Mouse (Mus musculus) bone marrow macrophage, adult 2 months (primary cell): ENCODE measurements around the gene Itpr3. TPM values are rescaled to one million over a fixed set of nuclear protein-coding genes. Genes with fewer than 3 reads are reported as not detected.

Source experiments
- H3K27ac ChIP-seq: 2 replicates; pipeline ENCODE4 v1.5.1; 2012; ENCODE audit warnings: low read depth, low read length; ENCODE audit not compliant: insufficient read depth
- H3K4me1 ChIP-seq: 2 replicates; pipeline ENCODE4 v1.6.1; 2012; ENCODE audit warnings: low read length; ENCODE audit not compliant: control insufficient read depth, insufficient read depth
- H3K4me3 ChIP-seq: 2 replicates; pipeline ENCODE4 v1.5.1; 2012; ENCODE audit warnings: mild to moderate bottlenecking, low read length, moderate library complexity; ENCODE audit not compliant: insufficient read depth
- CTCF ChIP-seq: IDR thresholded peaks from 2 replicates; pipeline ENCODE4 v1.5.1; 2012; ENCODE audit warnings: low read depth, mild to moderate bottlenecking, low read length, moderate library complexity
- POLR2A ChIP-seq: IDR thresholded peaks from 2 replicates; pipeline ENCODE4 v1.6.1; 2012; ENCODE audit warnings: mild to moderate bottlenecking, low read depth, low read length, borderline replicate concordance
- polyA plus RNA-seq: library from polyadenylated mRNA; stranded (reverse); fragments of >200 nt; gene quantifications from 2 replicates; pipeline ENCODE4 v1.2.4, GENCODE M21; 2012; ENCODE audit not compliant: missing spikeins, insufficient read depth, insufficient read length

The Itpr3 gene
- polyA plus RNA-seq, 1 experiment = 3.5 TPM

GRCm38 (mm10) chr17:27165054-27165773 lies 108.1 kb downstream of the Itpr3 start:
- TF ChIP-seq CTCF (peak; percentile 40; the same call in 1 of the 2 replicates), POLR2A (no peak)
- Histone ChIP-seq H3K4me3 (no peak overlapping the region), H3K4me1 (peaks cover 14% of the 10 kb centered on the region), H3K27ac (no peak overlapping the region)

GRCm38 (mm10) chr17:27166901-27167300 lies 109.8 kb downstream of the Itpr3 start:
- Histone ChIP-seq H3K27ac (no peak overlapping the region), H3K4me1 (peaks cover 27% of the 10 kb centered on the region), H3K4me3 (no peak overlapping the region)
- no peak for TF ChIP-seq POLR2A
- TF ChIP-seq CTCF = no peak

DNA sequence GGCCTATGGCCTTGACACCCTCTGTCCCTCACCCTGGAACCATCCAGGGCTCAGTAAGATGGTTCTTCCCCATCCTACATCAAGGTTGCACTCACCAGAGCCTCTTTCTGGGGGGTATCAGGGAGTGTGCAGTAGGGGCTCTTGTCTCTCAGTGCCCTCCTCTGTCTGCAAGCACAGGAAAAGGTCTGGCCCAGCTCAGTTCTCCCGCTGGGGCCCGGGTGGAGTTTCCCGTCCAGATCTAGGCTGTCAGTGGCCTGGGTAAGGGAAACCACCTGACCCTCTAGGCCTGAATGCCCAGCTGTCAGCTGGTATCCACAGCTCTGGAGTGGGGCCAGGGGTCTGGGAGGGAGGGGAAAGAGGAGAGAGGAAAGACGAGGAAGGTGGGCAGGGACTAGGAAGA lies 110.4 kb downstream of the Itpr3 start, which contains the start of gene Ip6k3:
Gene Ip6k3 (minus strand): TSS at position 251 of the 400 bp plus-strand sequence.
- peaks cover 29% of the 10 kb centered on the region for H3K4me1 ChIP-seq
- H3K4me3 ChIP-seq = no peak within 1 kb of the TSS
- TF ChIP-seq CTCF (no peak), POLR2A (no peak)
- H3K27ac ChIP-seq = no peak within 1 kb of the TSS

DNA sequence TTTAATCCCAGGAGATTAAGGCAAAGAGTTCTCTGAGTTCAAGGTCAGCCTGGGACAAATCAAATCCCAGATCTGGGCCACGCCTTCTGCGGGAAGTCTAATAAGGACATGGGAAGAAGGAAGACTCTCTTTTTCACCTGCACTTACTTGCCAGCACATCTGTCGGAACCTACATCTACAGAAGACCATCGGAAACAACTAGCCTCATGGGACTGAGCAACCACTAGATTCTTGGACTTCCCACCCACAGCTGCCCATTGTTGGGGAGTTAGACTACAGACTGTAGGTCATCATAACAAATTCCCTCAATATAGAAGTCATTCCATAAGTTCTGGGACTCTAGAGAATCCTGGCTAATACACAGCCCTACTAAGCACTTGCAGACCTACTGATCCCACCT lies 111.5 kb downstream of the Itpr3 start:
- peaks cover 40% of the 10 kb centered on the region for H3K4me1 ChIP-seq
- TF ChIP-seq POLR2A (no peak), CTCF (no peak)
- no peak overlapping the region for H3K4me3 ChIP-seq
- no peak overlapping the region for H3K27ac ChIP-seq

DNA sequence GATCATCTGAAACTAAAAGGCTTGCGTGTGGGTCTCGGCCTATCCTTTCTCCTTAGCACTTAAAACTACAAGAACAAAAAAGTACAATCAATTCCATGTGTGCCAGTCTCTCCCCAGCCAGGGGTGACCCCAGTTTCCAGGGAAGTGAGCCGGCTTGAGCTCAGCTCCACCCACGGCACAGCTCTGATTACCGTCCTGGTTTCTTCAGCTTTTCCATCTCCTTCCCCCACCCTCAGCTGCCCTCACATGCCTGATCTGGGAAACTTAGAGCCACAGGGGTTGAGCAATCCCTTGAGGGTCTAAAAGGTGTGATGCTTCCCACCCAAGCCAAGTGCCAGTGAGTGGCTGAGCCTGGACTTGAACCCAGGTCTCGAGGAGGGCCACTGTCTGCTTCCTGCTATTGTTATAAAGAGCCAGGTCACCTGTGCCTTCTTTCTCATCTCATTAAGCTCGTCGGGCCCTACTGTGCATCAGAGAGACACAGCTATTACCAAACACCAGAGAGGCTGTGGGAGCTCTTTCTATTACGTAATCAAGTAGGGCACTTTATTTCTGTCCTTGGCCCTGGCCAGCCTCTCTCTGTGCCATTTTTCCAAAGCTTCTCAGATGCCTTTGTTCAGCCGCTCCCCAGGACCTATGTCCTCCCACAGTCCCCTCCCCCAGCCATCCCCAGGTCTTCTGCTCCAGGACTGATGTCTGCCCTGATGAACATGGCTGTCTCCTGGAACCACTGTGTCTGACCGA lies 113.0 kb downstream of the Itpr3 start:
- no peak for TF ChIP-seq CTCF
- H3K4me3 ChIP-seq = no peak overlapping the region
- H3K27ac ChIP-seq = peak overlapping the region; percentile 21; the same call in 1 of the 2 replicates
- H3K4me1 ChIP-seq = peaks cover 53% of the 10 kb centered on the region

- TF ChIP-seq POLR2A = no peak
- no peak for TF ChIP-seq CTCF
- no peak overlapping the region for H3K4me3 ChIP-seq
- peaks cover 51% of the 10 kb centered on the region for H3K4me1 ChIP-seq
- 0 out of 2 replicates have a peak overlapping the region, but pooled peaks have one; percentile 21 for H3K27ac ChIP-seq
Observed at GRCm38 (mm10) chr17:27171121-27171520, 114.0 kb downstream of the Itpr3 start.

Other genes with a start within 250 kb of the Itpr3 start
- gene Nkx2-5, start 212.3 kb upstream of the Itpr3 start, polyA plus RNA-seq = not detected in 2 replicates
- 8.3 and 11.0 TPM in 2 replicates for gene Kifc5b, start 140.2 kb upstream of the Itpr3 start, polyA plus RNA-seq
- gene Phf1, start 124.3 kb upstream of the Itpr3 start, polyA plus RNA-seq = 32.1 and 34.3 TPM in 2 replicates
- 120 and 134 TPM in 2 replicates for gene Cuta, start 117.7 kb upstream of the Itpr3 start, polyA plus RNA-seq
- 2.4 and 3.5 TPM in 2 replicates for gene Syngap1, start 116.1 kb upstream of the Itpr3 start, polyA plus RNA-seq
- 10.4 TPM in 2 replicates for gene Zbtb9, start 84.1 kb upstream of the Itpr3 start, polyA plus RNA-seq
- 60.8 and 83.0 TPM in 2 replicates for gene Bak1, start 28.3 kb upstream of the Itpr3 start, polyA plus RNA-seq
- 75.5 and 91.6 TPM in 2 replicates for gene Uqcc2, start 76.6 kb downstream of the Itpr3 start, polyA plus RNA-seq
- gene Ip6k3, start 110.5 kb downstream of the Itpr3 start, polyA plus RNA-seq = not detected in 2 replicates
- 42.8 and 52.7 TPM in 2 replicates for gene Lemd2, start 147.2 kb downstream of the Itpr3 start, polyA plus RNA-seq